Mouse (Mus musculus): ENCODE measurements around the gene Vwa3a. TPM values are rescaled to one million over a fixed set of nuclear protein-coding genes. Genes with fewer than 3 reads are reported as not detected.

The Vwa3a gene
- 0.16 and 0.18 TPM in 2 replicates for total RNA-seq (2012; rRNA removed)

DNA sequence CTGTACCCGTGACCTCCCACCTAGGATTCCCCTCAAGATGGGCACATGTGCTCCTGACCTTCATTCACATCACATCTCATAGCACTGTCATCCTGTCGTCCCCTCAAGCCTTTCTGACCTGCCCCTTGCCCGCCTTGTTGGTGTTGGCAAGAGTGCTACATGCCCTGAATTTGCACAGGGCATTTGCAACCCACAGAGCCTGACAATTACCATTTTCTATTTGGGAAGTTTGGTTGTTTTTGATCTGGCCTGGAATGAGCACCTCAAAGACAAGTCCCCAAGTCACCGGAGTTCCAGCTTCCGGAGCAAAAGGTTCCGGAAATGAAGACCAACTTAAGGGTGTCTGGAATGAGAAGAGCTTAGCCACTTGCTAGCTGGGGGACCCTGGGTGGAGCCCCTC lies at the start of gene Vwa3a:
Gene Vwa3a, plus strand, starts transcription at position 301 of the 400 bp plus-strand sequence.
- in situ Hi-C loops (cut with MboI; ENCODE audit: low sequenced_read_pairs in 2 of 2, unreplicated experiment in 2 of 2) = no loop called here
- Histone ChIP-seq H3K4me1 (ENCODE audit: control insufficient read depth in 2 of 2, insufficient read depth in 2 of 2, low read length in 2 of 2, poor library complexity in 1 of 2) (peaks cover 5 to 18% of the 10 kb centered on the region in 2 experiments; a peak in 3 of 4 replicates), H3K9me3 (ENCODE audit: control insufficient read depth, insufficient read depth, low read depth, low read length) (no peaks in the 10 kb centered on the region), H3K36me3 (ENCODE audit: control insufficient read depth, insufficient read depth, low read length, poor library complexity, severe bottlenecking) (no peaks in the 10 kb centered on the region; the same call in 1 of the 2 replicates), H3K4me3 (ENCODE audit: insufficient read depth in 1 of 2, low read depth in 1 of 2, low read length in 2 of 2, poor library complexity in 1 of 2, severe bottlenecking in 1 of 2) (peak within 1 kb of the TSS in 1 of 2 experiments; percentile 7; a peak in 1 of 4 replicates), H3K27ac (ENCODE audit: insufficient read depth, low read depth, low read length, poor library complexity, severe bottlenecking) (peak within 1 kb of the TSS; percentile 50; the same call in 1 of the 2 replicates), H3K9ac (ENCODE audit: insufficient read depth, low read depth, low read length, poor library complexity, severe bottlenecking) (no peak within 1 kb of the TSS)
- no peak for DNase-seq (ENCODE audit: low read depth, low spot score)
- TF ChIP-seq HCFC1 (IDR thresholded peaks at IDR 0.05; ENCODE audit: borderline replicate concordance, insufficient read depth, low read length) (no peak), MAFK (IDR thresholded peaks at IDR 0.05; ENCODE audit: insufficient read depth, low read depth, low read length) (no peak), ZC3H11A (IDR thresholded peaks at IDR 0.05; ENCODE audit: borderline replicate concordance, low read depth, low read length) (no peak), CHD2 (IDR thresholded peaks at IDR 0.05; ENCODE audit: low read depth, low read length) (no peak), ZNF384 (IDR thresholded peaks at IDR 0.05; ENCODE audit: low read depth, low read length) (no peak)

DNA sequence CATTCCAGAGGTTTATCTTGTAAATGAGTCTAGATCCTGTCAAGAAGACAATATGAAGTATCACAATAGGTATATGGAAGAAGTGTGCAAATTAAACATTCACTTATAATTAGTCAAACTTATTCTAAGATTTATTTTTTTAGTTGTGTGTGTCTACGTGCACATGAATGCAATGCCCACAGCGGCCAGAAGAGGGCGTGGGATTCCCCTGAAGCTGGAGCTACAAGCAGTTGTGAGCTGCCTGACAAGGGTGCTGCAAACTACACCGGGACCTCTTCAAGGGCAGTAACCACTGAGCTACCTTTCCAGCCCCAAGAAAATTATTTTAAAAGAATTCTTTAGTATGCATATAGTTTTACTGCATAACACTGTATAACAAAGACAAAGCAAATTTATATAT lies 48.5 kb upstream of the Vwa3a start:
- Histone ChIP-seq H3K27ac (ENCODE audit: insufficient read depth, low read depth, low read length, poor library complexity, severe bottlenecking) (no peak overlapping the region), H3K36me3 (ENCODE audit: control insufficient read depth, insufficient read depth, low read length, poor library complexity, severe bottlenecking) (peaks cover 3% of the 10 kb centered on the region; the same call in 1 of the 2 replicates), H3K4me3 (ENCODE audit: insufficient read depth in 1 of 2, low read depth in 1 of 2, low read length in 2 of 2, poor library complexity in 1 of 2, severe bottlenecking in 1 of 2) (no peak overlapping the region), H3K9ac (ENCODE audit: insufficient read depth, low read depth, low read length, poor library complexity, severe bottlenecking) (no peak overlapping the region), H3K9me3 (ENCODE audit: control insufficient read depth, insufficient read depth, low read depth, low read length) (no peaks in the 10 kb centered on the region), H3K4me1 (ENCODE audit: control insufficient read depth in 2 of 2, insufficient read depth in 2 of 2, low read length in 2 of 2, poor library complexity in 1 of 2) (peaks cover 2 to 8% of the 10 kb centered on the region in 2 experiments; a peak in 3 of 4 replicates)
- DNase-seq (ENCODE audit: low read depth, low spot score) = no peak
- in situ Hi-C loops (cut with MboI; ENCODE audit: low sequenced_read_pairs in 2 of 2, unreplicated experiment in 2 of 2) = no loop called here
- TF ChIP-seq ZNF384 (IDR thresholded peaks at IDR 0.05; ENCODE audit: low read depth, low read length) (no peak), HCFC1 (IDR thresholded peaks at IDR 0.05; ENCODE audit: borderline replicate concordance, insufficient read depth, low read length) (no peak), ZC3H11A (IDR thresholded peaks at IDR 0.05; ENCODE audit: borderline replicate concordance, low read depth, low read length) (no peak; the same call in 1 of the 2 replicates), CHD2 (IDR thresholded peaks at IDR 0.05; ENCODE audit: low read depth, low read length) (no peak), MAFK (IDR thresholded peaks at IDR 0.05; ENCODE audit: insufficient read depth, low read depth, low read length) (no peak)

DNA sequence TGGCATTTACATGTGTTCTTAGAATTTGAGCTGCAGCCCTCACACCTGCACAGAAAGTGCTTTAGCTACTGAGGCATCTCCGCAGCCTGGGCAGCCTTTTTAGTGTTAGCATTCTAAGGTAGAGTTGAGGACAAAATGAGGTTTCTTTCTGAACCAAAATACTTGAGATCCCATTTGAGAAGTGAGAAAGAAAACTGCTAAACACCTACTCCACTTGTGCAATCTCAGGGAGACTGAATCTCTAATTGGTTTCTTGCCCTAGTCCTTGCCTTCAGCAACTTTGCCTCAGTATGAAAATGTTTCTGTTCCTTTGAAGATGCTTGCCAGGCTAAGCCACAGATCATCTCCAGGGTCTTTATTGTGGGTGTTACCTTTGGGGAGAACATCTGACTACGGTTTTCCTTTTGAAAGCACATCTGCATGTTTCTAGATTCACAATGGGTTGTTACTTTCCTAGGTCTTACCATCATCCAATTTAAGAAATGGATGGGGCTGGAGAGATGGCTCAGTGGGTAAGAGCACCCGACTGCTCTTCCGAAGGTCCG lies 45.2 kb upstream of the Vwa3a start:
- in situ Hi-C loops (cut with MboI; ENCODE audit: low sequenced_read_pairs in 2 of 2, unreplicated experiment in 2 of 2) = no loop called here
- H3K4me1 ChIP-seq (ENCODE audit: control insufficient read depth in 2 of 2, insufficient read depth in 2 of 2, low read length in 2 of 2, poor library complexity in 1 of 2) = peaks cover 8 to 14% of the 10 kb centered on the region in 2 experiments
- H3K27ac ChIP-seq (ENCODE audit: insufficient read depth, low read depth, low read length, poor library complexity, severe bottlenecking) = no peak overlapping the region
- peaks cover 3% of the 10 kb centered on the region; the same call in 1 of the 2 replicates for H3K36me3 ChIP-seq (ENCODE audit: control insufficient read depth, insufficient read depth, low read length, poor library complexity, severe bottlenecking)
- no peak overlapping the region for H3K9ac ChIP-seq (ENCODE audit: insufficient read depth, low read depth, low read length, poor library complexity, severe bottlenecking)
- TF ChIP-seq ZNF384 (IDR thresholded peaks at IDR 0.05; ENCODE audit: low read depth, low read length) = no peak
- no peak for TF ChIP-seq CHD2 (IDR thresholded peaks at IDR 0.05; ENCODE audit: low read depth, low read length)
- no peak for TF ChIP-seq MAFK (IDR thresholded peaks at IDR 0.05; ENCODE audit: insufficient read depth, low read depth, low read length)
- TF ChIP-seq ZC3H11A (IDR thresholded peaks at IDR 0.05; ENCODE audit: borderline replicate concordance, low read depth, low read length) = no peak
- TF ChIP-seq HCFC1 (IDR thresholded peaks at IDR 0.05; ENCODE audit: borderline replicate concordance, insufficient read depth, low read length) = no peak
- DNase-seq (ENCODE audit: low read depth, low spot score) = no peak
- no peaks in the 10 kb centered on the region for H3K9me3 ChIP-seq (ENCODE audit: control insufficient read depth, insufficient read depth, low read depth, low read length)
- no peak overlapping the region for H3K4me3 ChIP-seq (ENCODE audit: insufficient read depth in 1 of 2, low read depth in 1 of 2, low read length in 2 of 2, poor library complexity in 1 of 2, severe bottlenecking in 1 of 2)

DNA sequence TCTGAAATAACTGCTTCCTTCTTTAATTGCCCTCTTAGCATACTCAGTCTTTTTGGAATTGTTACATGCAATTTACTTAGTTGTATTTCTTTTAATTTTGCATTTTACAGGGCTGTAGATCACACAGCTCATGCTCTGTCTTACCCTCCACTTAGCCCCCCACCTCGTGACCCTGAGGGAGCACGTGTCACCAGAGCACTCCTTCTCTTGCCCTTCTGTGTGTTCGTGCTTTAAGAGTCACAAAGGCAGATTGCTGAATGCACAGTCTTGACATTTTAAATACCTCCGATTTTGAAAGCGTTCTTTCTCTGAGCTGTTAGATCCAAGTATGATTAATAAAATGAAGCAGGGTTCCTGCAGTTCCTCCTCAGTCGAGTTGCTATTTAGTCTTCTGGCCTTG lies 43.9 kb upstream of the Vwa3a start:
- Histone ChIP-seq H3K36me3 (ENCODE audit: control insufficient read depth, insufficient read depth, low read length, poor library complexity, severe bottlenecking) (peaks cover 3% of the 10 kb centered on the region; the same call in 1 of the 2 replicates), H3K9ac (ENCODE audit: insufficient read depth, low read depth, low read length, poor library complexity, severe bottlenecking) (no peak overlapping the region), H3K9me3 (ENCODE audit: control insufficient read depth, insufficient read depth, low read depth, low read length) (no peaks in the 10 kb centered on the region), H3K4me1 (ENCODE audit: control insufficient read depth in 2 of 2, insufficient read depth in 2 of 2, low read length in 2 of 2, poor library complexity in 1 of 2) (peaks cover 10 to 14% of the 10 kb centered on the region in 2 experiments), H3K4me3 (ENCODE audit: insufficient read depth in 1 of 2, low read depth in 1 of 2, low read length in 2 of 2, poor library complexity in 1 of 2, severe bottlenecking in 1 of 2) (no peak overlapping the region), H3K27ac (ENCODE audit: insufficient read depth, low read depth, low read length, poor library complexity, severe bottlenecking) (0 out of 2 replicates have a peak overlapping the region, but pooled peaks have one; percentile 43)
- DNase-seq (ENCODE audit: low read depth, low spot score) = no peak
- in situ Hi-C loops (cut with MboI; ENCODE audit: low sequenced_read_pairs in 2 of 2, unreplicated experiment in 2 of 2) = no loop called here
- TF ChIP-seq CHD2 (IDR thresholded peaks at IDR 0.05; ENCODE audit: low read depth, low read length) (no peak), HCFC1 (IDR thresholded peaks at IDR 0.05; ENCODE audit: borderline replicate concordance, insufficient read depth, low read length) (no peak), MAFK (IDR thresholded peaks at IDR 0.05; ENCODE audit: insufficient read depth, low read depth, low read length) (no peak), ZNF384 (IDR thresholded peaks at IDR 0.05; ENCODE audit: low read depth, low read length) (no peak), ZC3H11A (IDR thresholded peaks at IDR 0.05; ENCODE audit: borderline replicate concordance, low read depth, low read length) (no peak)

Measured in ES-E14 (cell line).